Mouse (Mus musculus) olfactory bulb, adult 2 months (tissue): ENCODE results near the gene Lrrn4cl. TPM values are rescaled to one million over a fixed set of nuclear protein-coding genes. Genes with fewer than 3 reads are reported as not detected.

Experiments used
- H3K27ac ChIP-seq: fragments of 200-500 bp; 2 replicates; pipeline ENCODE4 v1.5.1; 2012; ENCODE audit warnings: low read depth, low read length; ENCODE audit not compliant: insufficient read depth
- H3K4me1 ChIP-seq: fragments of 200-500 bp; 2 replicates; pipeline ENCODE4 v1.6.1; 2012; ENCODE audit warnings: low read length; ENCODE audit not compliant: control insufficient read depth, insufficient read depth
- H3K4me3 ChIP-seq: fragments of 200-500 bp; 2 replicates; pipeline ENCODE4 v1.5.1; 2012; ENCODE audit warnings: mild to moderate bottlenecking, low read depth, low read length, moderate library complexity; ENCODE audit not compliant: insufficient read depth
- CTCF ChIP-seq: fragments of 200-500 bp; IDR thresholded peaks from 2 replicates; pipeline ENCODE4 v1.5.1; 2012; ENCODE audit warnings: low read depth, mild to moderate bottlenecking, low read length, moderate library complexity; ENCODE audit not compliant: insufficient read depth
- POLR2A ChIP-seq: fragments of 200-500 bp; IDR thresholded peaks from 2 replicates; pipeline ENCODE4 v1.6.1; 2012; ENCODE audit warnings: mild to moderate bottlenecking, low read depth, low read length, moderate library complexity; ENCODE audit not compliant: insufficient read depth
- WGBS: fragments of 180-500 bp; shearing (Covaris S2); methylation state at CpG from one replicate; pipeline ENCODE4 v1.1.7; 2018; 5-methylcytosine and 5-hydroxymethylcytosine counted together
- polyA plus RNA-seq: library from polyadenylated mRNA; stranded (reverse); fragments of >200 nt; gene quantifications from 2 replicates; pipeline ENCODE4 v1.2.4, GENCODE M21; 2012; ENCODE audit warnings: low replicate concordance; ENCODE audit not compliant: missing spikeins, insufficient read depth, insufficient read length

The Lrrn4cl gene
- polyA plus RNA-seq = not detected in 2 replicates

DNA sequence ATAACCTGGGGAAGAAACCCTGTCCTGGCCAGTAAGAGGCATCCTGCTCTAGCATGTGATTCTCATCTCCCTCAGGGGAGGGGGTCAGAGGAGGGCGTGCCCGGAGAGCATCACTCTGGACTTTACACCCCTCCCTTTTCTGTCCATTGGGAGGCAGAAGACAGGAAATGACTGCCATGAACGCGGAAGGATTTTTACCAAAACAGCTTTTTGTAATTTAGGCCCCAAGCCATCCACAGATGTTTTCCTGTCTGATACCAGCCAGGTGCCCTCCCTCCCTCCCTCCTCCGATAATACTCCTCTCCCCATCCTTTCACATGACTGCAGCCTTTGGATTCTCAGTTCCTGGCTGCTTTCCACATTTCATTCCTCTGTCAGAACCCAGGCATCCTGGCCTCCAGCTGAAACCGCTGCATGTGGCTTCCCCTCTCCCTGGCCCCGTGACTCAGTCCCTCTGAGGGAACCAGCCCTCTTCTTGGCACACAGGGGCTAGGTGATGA, at the start of gene Lrrn4cl:
TSS of gene Lrrn4cl (plus strand) at position 367 of the 500 bp plus-strand sequence.
- no peak for TF ChIP-seq CTCF
- no peak for TF ChIP-seq POLR2A
- WGBS = 19% methylated on average over 7 of the region's 7 CpGs
- Histone ChIP-seq H3K4me3 (no peak within 1 kb of the TSS), H3K4me1 (peaks cover 11% of the 10 kb centered on the region), H3K27ac (no peak within 1 kb of the TSS)

DNA sequence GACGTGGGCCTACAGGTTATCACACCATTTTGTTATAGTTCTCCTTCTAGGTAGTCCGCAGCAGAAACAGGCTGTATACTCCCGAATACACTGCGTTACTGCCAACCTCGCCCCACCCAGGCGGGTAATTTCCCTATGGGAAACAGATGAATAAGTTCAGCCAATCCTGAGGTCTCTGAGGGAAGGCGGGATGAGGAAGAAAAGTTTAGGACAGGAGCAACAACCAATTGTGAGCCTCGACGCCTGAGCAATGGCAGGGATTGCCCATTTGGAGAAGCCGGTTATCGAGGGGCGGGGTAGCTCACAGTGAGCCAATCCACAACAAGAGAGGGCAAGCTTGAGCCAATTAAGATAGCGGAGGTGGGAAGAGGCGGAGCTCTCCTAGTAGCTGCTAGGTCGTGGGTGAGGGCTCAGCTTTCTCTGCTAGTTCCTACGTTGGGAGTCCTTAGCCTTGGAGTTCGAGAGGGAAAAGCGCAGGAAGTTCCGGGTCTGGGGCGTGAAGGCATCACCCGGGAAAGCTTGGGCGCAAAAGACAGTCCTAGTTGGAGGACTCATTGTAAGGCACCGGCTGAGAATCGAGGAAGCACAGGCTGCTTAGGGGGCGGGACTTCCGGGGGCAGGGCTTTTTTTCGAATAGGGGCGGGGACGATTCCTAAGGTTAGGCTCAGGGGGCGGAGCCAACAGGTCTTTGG, 48.3 kb upstream of the Lrrn4cl start, which contains the start of gene Zbtb3:
TSS of gene Zbtb3 (plus strand) at position 426 of the 692 bp plus-strand sequence.
- peaks cover 18% of the 10 kb centered on the region for H3K4me1 ChIP-seq
- peak within 1 kb of the TSS; percentile 65 for H3K27ac ChIP-seq
- whole genome bisulfite sequencing = under 1% methylated on average over 30 of the region's 30 CpGs
- H3K4me3 ChIP-seq = peak within 1 kb of the TSS; percentile 77
- TF ChIP-seq POLR2A (peak; percentile 66), CTCF (no peak)

- TF ChIP-seq CTCF (no peak), POLR2A (no peak)
- 60% methylated on average over 9 of the region's 9 CpGs for WGBS
- peak overlapping the region; percentile 77 for H3K4me3 ChIP-seq
- H3K27ac ChIP-seq = peak overlapping the region; percentile 55
- H3K4me1 ChIP-seq = peaks cover 18% of the 10 kb centered on the region
Measured at GRCm38 (mm10) chr19:8803204-8803780, 47.3 kb upstream of the Lrrn4cl start.

GRCm38 (mm10) chr19:8803879-8804660, 46.5 kb upstream of the Lrrn4cl start:
- Histone ChIP-seq H3K4me1 (peaks cover 18% of the 10 kb centered on the region), H3K27ac (no peak overlapping the region), H3K4me3 (no peak overlapping the region)
- WGBS = 93% methylated on average over 11 of the region's 11 CpGs
- TF ChIP-seq CTCF = no peak
- no peak for TF ChIP-seq POLR2A

- TF ChIP-seq POLR2A = no peak
- no peak for TF ChIP-seq CTCF
- peaks cover 18% of the 10 kb centered on the region for H3K4me1 ChIP-seq
- WGBS = 84% methylated on average over 5 of the region's 5 CpGs
- no peak overlapping the region for H3K27ac ChIP-seq
- H3K4me3 ChIP-seq = no peak overlapping the region
Measured at GRCm38 (mm10) chr19:8806810-8807209, 43.8 kb upstream of the Lrrn4cl start.

GRCm38 (mm10) chr19:8815812-8816211, 34.8 kb upstream of the Lrrn4cl start:
- TF ChIP-seq CTCF (no peak), POLR2A (no peak)
- 46% methylated on average over 11 of the region's 11 CpGs for WGBS
- no peak overlapping the region for H3K4me3 ChIP-seq
- H3K4me1 ChIP-seq = peaks cover 5% of the 10 kb centered on the region; the same call in 1 of the 2 replicates
- no peak overlapping the region for H3K27ac ChIP-seq

GRCm38 (mm10) chr19:8817001-8817400, 33.6 kb upstream of the Lrrn4cl start:
- no peak overlapping the region for H3K4me3 ChIP-seq

GRCm38 (mm10) chr19:8818301-8818798, 32.2 kb upstream of the Lrrn4cl start:
- 17% methylated on average over 14 of the region's 14 CpGs for WGBS
- TF ChIP-seq POLR2A (no peak), CTCF (no peak)
- Histone ChIP-seq H3K27ac (peak overlapping the region; percentile 89), H3K4me1 (peaks cover 5% of the 10 kb centered on the region; the same call in 1 of the 2 replicates), H3K4me3 (peak overlapping the region; percentile 60)

More at GRCm38 (mm10) chr19:8817001-8817400, 33.6 kb upstream of the Lrrn4cl start:
- Histone ChIP-seq H3K27ac (no peak overlapping the region), H3K4me1 (peaks cover 5% of the 10 kb centered on the region; the same call in 1 of the 2 replicates)
- TF ChIP-seq CTCF (no peak), POLR2A (no peak)
- WGBS = 64% methylated on average over 3 of the region's 3 CpGs
